Mouse (Mus musculus): ENCODE results near the gene Siglecf. TPM values are rescaled to one million over a fixed set of nuclear protein-coding genes. Genes with fewer than 3 reads are reported as not detected.
"Not testable (repeated sequence)": the region's sequence is repeated elsewhere in the genome, so short reads cannot be mapped to it uniquely, and the experiment has no call there.

Siglecf gene
- under 1 TPM; 0.66 to 0.73 TPM for total RNA-seq (2021)

DNA sequence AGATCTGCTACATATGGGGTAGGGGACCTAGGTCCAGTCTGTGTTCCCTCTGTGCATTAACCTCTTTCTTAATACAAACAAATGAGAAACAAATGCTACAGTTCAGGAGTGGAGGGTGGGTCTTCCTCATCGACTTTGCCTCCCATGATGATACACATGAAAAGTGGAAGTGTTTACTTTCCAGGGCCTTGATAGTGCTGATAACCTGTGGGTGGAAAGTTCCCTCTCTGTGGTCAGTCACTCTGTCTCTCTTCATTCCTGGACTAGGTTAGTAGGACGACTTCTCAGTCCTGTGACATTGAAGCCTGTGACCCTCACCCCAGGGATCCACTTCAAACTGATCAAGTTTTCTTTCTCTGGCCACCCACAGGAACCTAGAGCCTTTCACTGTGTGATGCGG is at the start of gene Siglecf:
TSS of gene Siglecf (plus strand) at position 188 of the 400 bp plus-strand sequence.
- DNase-seq (ENCODE audit: extremely low spot score in 1 of 2, low spot score in 1 of 2), result no peak

DNA sequence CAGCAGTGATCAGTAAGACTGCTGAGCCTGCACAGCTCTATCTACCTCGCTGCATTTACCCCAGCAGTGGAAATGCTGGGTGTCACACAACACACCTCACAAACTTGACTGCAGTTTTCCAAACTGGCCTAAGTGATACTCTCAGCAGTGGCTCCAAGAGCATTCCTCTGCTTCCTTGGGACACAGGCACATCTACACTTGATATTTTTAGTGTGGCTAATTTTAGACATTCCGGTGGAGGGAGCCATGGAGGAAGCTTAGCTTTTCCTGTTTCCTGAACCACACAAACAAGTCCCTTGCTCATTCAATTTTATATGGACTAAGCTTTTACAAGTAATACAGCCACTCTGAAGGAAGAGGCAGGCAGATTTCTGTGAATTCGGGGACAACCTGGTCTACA is 45.9 kb upstream of the Siglecf start:
- no peak for DNase-seq (ENCODE audit: extremely low spot score in 1 of 2, low spot score in 1 of 2)

GRCm38 (mm10) chr7:43309069-43309468 is 42.1 kb upstream of the Siglecf start:
- no peak for DNase-seq (ENCODE audit: extremely low spot score in 1 of 2, low spot score in 1 of 2)

DNA sequence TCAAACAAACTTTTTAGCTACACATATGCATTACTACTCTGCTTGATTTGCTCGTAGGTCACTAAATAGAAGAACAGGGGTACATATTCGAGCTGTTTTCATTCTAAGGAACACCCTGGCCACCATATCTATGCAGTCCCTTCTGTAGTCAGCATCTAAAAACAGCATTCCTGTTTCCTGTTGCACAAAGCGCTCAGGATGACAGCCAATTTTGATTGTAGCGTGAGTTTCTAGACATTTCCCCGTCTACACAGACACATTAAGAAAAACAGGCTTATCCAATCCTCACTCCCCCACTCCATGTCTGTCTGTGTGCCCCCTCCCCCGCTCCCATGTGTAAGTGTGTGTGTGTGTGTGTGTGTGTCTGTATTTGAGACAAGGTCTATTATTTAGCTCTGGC is 39.5 kb upstream of the Siglecf start:
- no peak for DNase-seq (ENCODE audit: extremely low spot score in 1 of 2, low spot score in 1 of 2)

GRCm38 (mm10) chr7:43312386-43313012 is 38.6 kb upstream of the Siglecf start:
- DNase-seq (ENCODE audit: extremely low spot score in 1 of 2, low spot score in 1 of 2), result no peak

GRCm38 (mm10) chr7:43313013-43313428 is 38.1 kb upstream of the Siglecf start, which contains the start of gene Zfp715:
Gene Zfp715 (minus strand): TSS chr7:43313294.
- peak; percentile 66 to 84 for DNase-seq (ENCODE audit: extremely low spot score in 1 of 2, low spot score in 1 of 2)

GRCm38 (mm10) chr7:43326223-43326780 is 24.8 kb upstream of the Siglecf start:
- peak; percentile 16 to 17 for DNase-seq (ENCODE audit: extremely low spot score in 1 of 2, low spot score in 1 of 2)

DNA sequence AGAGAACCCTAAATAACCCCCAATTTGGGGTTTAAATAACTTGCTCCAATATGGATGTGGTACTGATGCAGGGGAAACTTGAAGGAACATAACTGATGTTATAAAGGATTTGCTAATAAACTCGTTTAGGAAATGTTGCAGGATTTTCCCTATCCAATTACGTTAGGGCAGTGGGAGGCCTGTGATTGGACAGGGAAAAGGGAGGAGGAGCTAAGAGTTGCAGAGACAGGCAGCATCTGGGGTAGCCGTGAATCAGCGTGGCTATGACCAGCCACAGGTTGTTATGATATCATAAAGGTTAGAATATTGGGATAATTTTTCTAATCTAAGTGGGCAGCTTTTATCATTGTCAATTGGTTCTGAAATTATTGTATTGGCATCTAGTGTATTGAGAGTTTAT is 23.0 kb upstream of the Siglecf start:
- no peak for DNase-seq (ENCODE audit: extremely low spot score in 1 of 2, low spot score in 1 of 2)

- no peak for DNase-seq (ENCODE audit: extremely low spot score in 1 of 2, low spot score in 1 of 2)
These were observed 17.9 kb upstream of the Siglecf start for GRCm38 (mm10) chr7:43333203-43333602.

DNA sequence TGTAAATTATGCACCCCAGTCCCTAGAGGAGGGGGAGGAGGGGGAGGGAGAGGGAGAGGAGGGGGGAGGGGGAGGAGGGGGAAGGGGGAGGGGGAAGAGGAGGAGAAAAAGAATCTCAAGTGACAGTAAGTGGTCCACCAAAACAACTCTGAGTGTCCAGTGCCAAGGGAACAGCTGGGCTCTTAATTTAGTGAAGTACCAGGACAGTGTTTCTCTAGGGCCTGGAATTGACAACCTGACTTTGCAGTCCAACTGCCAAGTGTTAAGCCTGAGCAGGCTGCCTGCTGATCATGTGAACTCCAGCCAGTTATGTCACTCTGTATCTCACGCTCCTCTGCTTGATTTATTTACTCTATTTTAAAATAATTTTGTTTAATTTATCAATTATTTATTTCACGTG is 17.2 kb upstream of the Siglecf start:
- no peak for DNase-seq (ENCODE audit: extremely low spot score in 1 of 2, low spot score in 1 of 2)

GRCm38 (mm10) chr7:43340771-43341170 is 10.4 kb upstream of the Siglecf start:
- no peak for DNase-seq (ENCODE audit: extremely low spot score in 1 of 2, low spot score in 1 of 2)

GRCm38 (mm10) chr7:43343191-43343590 is 8.0 kb upstream of the Siglecf start:
- DNase-seq (ENCODE audit: extremely low spot score in 1 of 2, low spot score in 1 of 2), result no peak

DNA sequence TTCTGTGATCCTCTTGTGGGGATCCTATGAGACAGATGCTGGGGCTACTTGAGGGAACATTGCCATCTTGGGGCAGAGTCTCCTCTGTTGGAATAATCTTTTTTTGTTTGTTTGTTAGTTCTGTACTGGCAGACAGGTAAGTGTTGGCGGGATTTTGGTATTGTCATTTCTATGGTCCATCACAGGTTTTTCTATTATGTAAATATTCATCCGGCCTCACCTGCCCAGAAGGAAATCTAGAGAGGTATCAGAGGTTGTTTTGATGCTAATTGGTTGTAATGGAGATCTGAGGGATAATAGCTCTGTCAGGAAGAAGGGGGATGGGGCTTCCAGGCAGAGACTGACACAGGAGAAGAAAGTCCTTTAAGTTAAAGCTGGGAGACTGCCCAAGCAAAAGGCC is 7.1 kb upstream of the Siglecf start:
- DNase-seq (ENCODE audit: extremely low spot score in 1 of 2, low spot score in 1 of 2), result no peak

- no peak for DNase-seq (ENCODE audit: extremely low spot score in 1 of 2, low spot score in 1 of 2)
These were observed 6.7 kb upstream of the Siglecf start for GRCm38 (mm10) chr7:43344491-43344890.

DNA sequence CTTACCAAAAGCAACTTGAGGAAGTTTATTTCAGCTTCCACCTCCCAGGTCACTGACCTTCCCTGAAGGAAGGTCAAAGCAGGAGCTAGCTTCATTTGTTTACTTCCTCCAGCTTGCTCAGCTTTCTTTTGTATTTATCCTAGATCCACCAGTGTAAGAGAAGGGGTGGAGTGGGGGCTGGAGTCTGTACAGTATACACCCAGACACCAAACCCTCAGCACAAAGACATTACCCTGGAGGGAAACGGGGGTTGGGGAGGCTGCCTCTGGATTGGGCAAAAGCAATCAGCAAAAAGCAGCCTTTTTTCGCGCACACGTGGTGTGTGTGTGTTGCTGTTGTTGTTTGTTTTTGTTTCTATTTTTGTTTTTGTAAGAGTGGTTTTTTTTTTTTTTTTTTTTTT is 5.0 kb upstream of the Siglecf start:
- DNase-seq (ENCODE audit: extremely low spot score in 1 of 2, low spot score in 1 of 2), result no peak

- no peak for DNase-seq (ENCODE audit: extremely low spot score in 1 of 2, low spot score in 1 of 2)
These were observed 4.6 kb upstream of the Siglecf start for GRCm38 (mm10) chr7:43346571-43346970.

- DNase-seq (ENCODE audit: extremely low spot score in 1 of 2, low spot score in 1 of 2), result not testable (repeated sequence)
These were observed 1.5 kb upstream of the Siglecf start for GRCm38 (mm10) chr7:43349623-43350022.

GRCm38 (mm10) chr7:43353118-43353517 is 2.0 kb downstream of the Siglecf start:
- no peak for DNase-seq (ENCODE audit: extremely low spot score in 1 of 2, low spot score in 1 of 2)

GRCm38 (mm10) chr7:43353758-43354157 is 2.6 kb downstream of the Siglecf start:
- DNase-seq (ENCODE audit: extremely low spot score in 1 of 2, low spot score in 1 of 2), result no peak

- peak; percentile 12 to 13 for DNase-seq (ENCODE audit: extremely low spot score in 1 of 2, low spot score in 1 of 2)
These were observed 4.0 kb downstream of the Siglecf start for GRCm38 (mm10) chr7:43354893-43355835.

DNA sequence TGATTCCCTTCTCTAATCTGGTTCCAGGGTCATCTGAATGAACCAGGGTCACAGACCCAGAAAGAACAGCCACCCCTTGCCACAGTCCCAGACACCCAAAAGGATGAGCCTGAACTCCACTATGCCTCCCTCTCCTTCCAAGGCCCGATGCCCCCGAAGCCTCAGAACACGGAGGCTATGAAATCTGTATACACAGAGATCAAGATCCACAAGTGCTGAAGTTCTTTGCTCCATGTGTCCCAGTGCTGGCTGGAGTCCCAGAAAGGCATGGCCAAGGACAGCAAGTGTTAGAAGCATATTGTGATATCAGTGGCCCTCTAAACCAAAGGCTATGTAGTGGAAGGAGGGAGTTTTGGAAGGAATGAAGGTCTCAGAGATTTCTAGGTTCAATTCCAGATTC is 7.4 kb downstream of the Siglecf start:
- DNase-seq (ENCODE audit: extremely low spot score in 1 of 2, low spot score in 1 of 2), result no peak

Data from layer of hippocampus, postnatal 25 days (tissue).